Mouse (Mus musculus): ENCODE measurements at regions not wholly inside any gene's neighbourhood (a gene's known extent, or its start where the extent isn't known, plus 50 kb on each side); places are given as distances from the start of the nearest gene placed in this dataset.

GRCm38 (mm10) chr3:7014345-7014973 lies 394.2 kb upstream of the 1700008P02Rik start:
- TF ChIP-seq POLR2A (IDR thresholded peaks at IDR 0.05; ENCODE audit: borderline replicate concordance, insufficient read depth, low read length) (no peak), CTCF (IDR thresholded peaks at IDR 0.05; ENCODE audit: borderline replicate concordance, insufficient read depth, low read depth, low read length) (no peak)
